Mouse (Mus musculus): ENCODE data around the gene Capn13.

DNA sequence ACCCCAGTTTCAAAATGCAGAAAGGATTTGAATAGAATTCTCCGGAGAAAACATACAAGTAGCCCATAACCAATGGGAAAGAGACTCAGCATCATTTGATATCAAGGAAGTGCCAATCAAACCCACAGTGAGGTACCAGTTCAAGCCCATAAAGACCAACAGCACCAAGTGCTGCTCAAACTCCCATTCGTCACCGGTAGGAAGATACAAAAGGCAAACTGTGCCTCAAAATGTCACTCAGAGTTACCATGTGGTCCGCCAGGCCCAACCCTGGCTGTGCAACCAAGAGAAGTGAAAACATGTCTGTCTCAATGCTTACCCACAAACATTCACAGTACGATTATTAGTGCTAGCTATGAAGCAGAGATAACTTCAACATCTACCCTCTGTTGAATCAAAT, 89.2 kb downstream of the Capn13 start:
- TF ChIP-seq CTCF (IDR thresholded peaks at IDR 0.05; ENCODE audit: control insufficient read depth, insufficient read depth, insufficient read length), result no peak
- TF ChIP-seq MAX (IDR thresholded peaks at IDR 0.05), result no peak
- TF ChIP-seq CEBPB (IDR thresholded peaks at IDR 0.05; ENCODE audit: low read depth), result no peak
- TF ChIP-seq USF1 (IDR thresholded peaks at IDR 0.05; ENCODE audit: low read depth), result no peak
